Mouse (Mus musculus) lung, postnatal 0 days (tissue): ENCODE measurements at regions not wholly inside any gene's neighbourhood (a gene's known extent, or its start where the extent isn't known, plus 50 kb on each side); places are given as distances from the start of the nearest gene placed in this dataset.

Source experiments
- CTCF ChIP-seq: IDR thresholded peaks from 2 replicates; pipeline ENCODE4 v1.5.1; 2016; ENCODE audit warnings: antibody characterized with exemption, mild to moderate bottlenecking
- EP300 ChIP-seq: IDR thresholded peaks from 2 replicates; pipeline ENCODE4 v1.6.1; 2016; ENCODE audit warnings: antibody characterized with exemption, mild to moderate bottlenecking, control low read depth

- no peak for TF ChIP-seq CTCF
- no peak for TF ChIP-seq EP300
Measured at GRCm38 (mm10) chr2:116977771-116978600, 99.5 kb downstream of the Tmco5 start.
